Mouse (Mus musculus): ENCODE measurements at regions not wholly inside any gene's neighbourhood (a gene's known extent, or its start where the extent isn't known, plus 50 kb on each side); places are given as distances from the start of the nearest gene placed in this dataset.

GRCm38 (mm10) chr13:52151777-52152176 is 305.3 kb downstream of the Gadd45g start:
- no peak for TF ChIP-seq CTCF (IDR thresholded peaks at IDR 0.05; ENCODE audit: low read depth)
- H3K4me3 ChIP-seq (ENCODE audit: low read depth, low read length): no peak overlapping the region
- no peak overlapping the region for H3K27ac ChIP-seq (ENCODE audit: low read depth, low read length)
- no peak overlapping the region for H3K9ac ChIP-seq (ENCODE audit: low read depth, low read length)
- peak; percentile 76 for ATAC-seq
- H3K27me3 ChIP-seq (replicated peaks; ENCODE audit: control insufficient read depth, insufficient read depth, low read length): no peaks in the 10 kb centered on the region
- WGBS: 32% methylated on average over 11 of the region's 11 CpGs
- 0 out of 2 replicates have a peak, but pooled peaks cover 11% of the 10 kb centered on the region for H3K4me1 ChIP-seq (replicated peaks; ENCODE audit: control insufficient read depth, insufficient read depth, low read length)
- no peak overlapping the region for H3K4me2 ChIP-seq (replicated peaks; ENCODE audit: low read depth)
- H3K36me3 ChIP-seq (ENCODE audit: control insufficient read depth, insufficient read depth): no peaks in the 10 kb centered on the region
- H3K9me3 ChIP-seq (ENCODE audit: control insufficient read depth): no peaks in the 10 kb centered on the region

- ATAC-seq: no peak
- Histone ChIP-seq H3K4me3 (ENCODE audit: low read depth, low read length) (no peak overlapping the region), H3K27ac (ENCODE audit: low read depth, low read length) (no peak overlapping the region), H3K9ac (ENCODE audit: low read depth, low read length) (no peak overlapping the region), H3K36me3 (ENCODE audit: control insufficient read depth, insufficient read depth) (no peaks in the 10 kb centered on the region), H3K27me3 (replicated peaks; ENCODE audit: control insufficient read depth, insufficient read depth, low read length) (no peaks in the 10 kb centered on the region), H3K4me2 (replicated peaks; ENCODE audit: low read depth) (no peak overlapping the region), H3K4me1 (replicated peaks; ENCODE audit: control insufficient read depth, insufficient read depth, low read length) (0 out of 2 replicates have a peak, but pooled peaks cover 11% of the 10 kb centered on the region), H3K9me3 (ENCODE audit: control insufficient read depth) (no peaks in the 10 kb centered on the region)
- no peak for TF ChIP-seq CTCF (IDR thresholded peaks at IDR 0.05; ENCODE audit: low read depth)
- 27% methylated on average over 4 of the region's 4 CpGs for WGBS
Measured at GRCm38 (mm10) chr13:52152221-52152620, 305.7 kb downstream of the Gadd45g start.

- Histone ChIP-seq H3K27me3 (replicated peaks; ENCODE audit: control insufficient read depth, insufficient read depth, low read length) (no peaks in the 10 kb centered on the region), H3K36me3 (ENCODE audit: control insufficient read depth, insufficient read depth) (no peaks in the 10 kb centered on the region), H3K4me2 (replicated peaks; ENCODE audit: low read depth) (no peak overlapping the region), H3K27ac (ENCODE audit: low read depth, low read length) (no peak overlapping the region), H3K9ac (ENCODE audit: low read depth, low read length) (no peak overlapping the region), H3K4me3 (ENCODE audit: low read depth, low read length) (no peak overlapping the region), H3K4me1 (replicated peaks; ENCODE audit: control insufficient read depth, insufficient read depth, low read length) (0 out of 2 replicates have a peak, but pooled peaks cover 11% of the 10 kb centered on the region), H3K9me3 (ENCODE audit: control insufficient read depth) (no peaks in the 10 kb centered on the region)
- TF ChIP-seq CTCF (IDR thresholded peaks at IDR 0.05; ENCODE audit: low read depth): no peak
- ATAC-seq: no peak
- WGBS: 85% methylated on average over 4 of the region's 4 CpGs
Measured at GRCm38 (mm10) chr13:52153030-52153429, 306.6 kb downstream of the Gadd45g start.

- Histone ChIP-seq H3K4me1 (replicated peaks; ENCODE audit: control insufficient read depth, insufficient read depth, low read length) (0 out of 2 replicates have a peak, but pooled peaks cover 11% of the 10 kb centered on the region), H3K27ac (ENCODE audit: low read depth, low read length) (no peak overlapping the region)
- 57% methylated on average over 4 of the region's 4 CpGs for WGBS
Measured at GRCm38 (mm10) chr13:52153576-52153975, 307.1 kb downstream of the Gadd45g start.

GRCm38 (mm10) chr13:52154111-52154843 is 307.8 kb downstream of the Gadd45g start:
- no peak for TF ChIP-seq CTCF (IDR thresholded peaks at IDR 0.05; ENCODE audit: low read depth)
- Histone ChIP-seq H3K9me3 (ENCODE audit: control insufficient read depth) (no peaks in the 10 kb centered on the region), H3K36me3 (ENCODE audit: control insufficient read depth, insufficient read depth) (no peaks in the 10 kb centered on the region), H3K4me2 (replicated peaks; ENCODE audit: low read depth) (no peak overlapping the region), H3K27ac (ENCODE audit: low read depth, low read length) (no peak overlapping the region), H3K4me3 (ENCODE audit: low read depth, low read length) (no peak overlapping the region), H3K4me1 (replicated peaks; ENCODE audit: control insufficient read depth, insufficient read depth, low read length) (0 out of 2 replicates have a peak, but pooled peaks cover 11% of the 10 kb centered on the region), H3K9ac (ENCODE audit: low read depth, low read length) (no peak overlapping the region), H3K27me3 (replicated peaks; ENCODE audit: control insufficient read depth, insufficient read depth, low read length) (no peaks in the 10 kb centered on the region)
- WGBS: 82% methylated on average over 5 of the region's 5 CpGs
- ATAC-seq: no peak

More at GRCm38 (mm10) chr13:52153576-52153975, 307.1 kb downstream of the Gadd45g start:
- ATAC-seq: no peak
- H3K9ac ChIP-seq (ENCODE audit: low read depth, low read length): no peak overlapping the region
- H3K36me3 ChIP-seq (ENCODE audit: control insufficient read depth, insufficient read depth): no peaks in the 10 kb centered on the region
- no peak overlapping the region for H3K4me2 ChIP-seq (replicated peaks; ENCODE audit: low read depth)
- no peak overlapping the region for H3K4me3 ChIP-seq (ENCODE audit: low read depth, low read length)
- TF ChIP-seq CTCF (IDR thresholded peaks at IDR 0.05; ENCODE audit: low read depth): no peak
- H3K27me3 ChIP-seq (replicated peaks; ENCODE audit: control insufficient read depth, insufficient read depth, low read length): no peaks in the 10 kb centered on the region
- no peaks in the 10 kb centered on the region for H3K9me3 ChIP-seq (ENCODE audit: control insufficient read depth)

GRCm38 (mm10) chr13:52154844-52155587 is 308.5 kb downstream of the Gadd45g start:
- Histone ChIP-seq H3K27me3 (replicated peaks; ENCODE audit: control insufficient read depth, insufficient read depth, low read length) (no peaks in the 10 kb centered on the region), H3K4me3 (ENCODE audit: low read depth, low read length) (no peak overlapping the region), H3K4me1 (replicated peaks; ENCODE audit: control insufficient read depth, insufficient read depth, low read length) (0 out of 2 replicates have a peak, but pooled peaks cover 11% of the 10 kb centered on the region), H3K4me2 (replicated peaks; ENCODE audit: low read depth) (peak overlapping the region; percentile 17; the same call in 1 of the 2 replicates), H3K36me3 (ENCODE audit: control insufficient read depth, insufficient read depth) (no peaks in the 10 kb centered on the region), H3K27ac (ENCODE audit: low read depth, low read length) (peak overlapping the region; percentile 21; the same call in 1 of the 2 replicates), H3K9me3 (ENCODE audit: control insufficient read depth) (no peaks in the 10 kb centered on the region), H3K9ac (ENCODE audit: low read depth, low read length) (no peak overlapping the region)
- TF ChIP-seq CTCF (IDR thresholded peaks at IDR 0.05; ENCODE audit: low read depth): peak; percentile 43
- WGBS: 32% methylated on average over 14 of the region's 14 CpGs
- no peak for ATAC-seq
